ENCODE assay signal across 15 mouse cellular contexts in the genomic region with DNA sequence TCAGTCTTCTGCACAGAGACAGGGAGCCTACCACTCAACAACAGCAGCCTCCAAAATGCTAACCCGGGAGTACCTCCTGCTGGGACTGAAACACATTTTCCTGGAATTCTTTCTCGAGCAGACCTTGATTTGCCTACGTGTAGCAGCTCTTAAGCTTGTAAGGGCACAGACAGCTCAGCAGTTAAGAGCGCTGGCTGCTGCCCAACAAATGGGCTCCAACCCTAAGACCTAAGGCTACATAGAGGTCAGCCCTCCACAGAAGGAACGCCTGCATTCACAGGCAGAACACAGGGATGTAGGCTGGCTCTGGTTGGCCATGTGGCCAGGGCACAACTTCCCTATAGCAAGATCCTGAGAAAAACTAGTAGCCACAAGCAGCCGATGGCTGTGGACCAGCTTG. TPM values are rescaled to one million over a fixed set of nuclear protein-coding genes. Genes with fewer than 3 reads are reported as not detected.
DNase-seq lines count a peak whose midpoint lies in the region; ATAC-seq lines count a peak whose summit lies in the region.
"Had no signal": no experiment of that assay in that cellular context is flagged by ENCODE, and none has a peak within 500 bp of the region (broad histone marks: within the 10 kb centered on the region; RNA-seq: fewer than 3 reads in every experiment).

No protein-coding gene starts in this region.

- H3K4me3 ChIP-seq in midbrain, embryonic 11.5 days (ENCODE audit: low read depth, low read length), result no peak overlapping the region
- H3K4me3 ChIP-seq in midbrain, embryonic 13.5 days (replicated peaks), result no peak overlapping the region
- H3K4me3 ChIP-seq in kidney, embryonic 16.5 days (ENCODE audit: low read length), result no peak overlapping the region
- H3K4me3 ChIP-seq in stomach, embryonic 15.5 days (replicated peaks), result no peak overlapping the region
- H3K4me3 ChIP-seq: heart, embryonic 15.5 days; hindbrain, embryonic 15.5 days; liver, embryonic 15.5 days; megakaryocyte, embryonic 14.5 days had no signal

- ATAC-seq in midbrain, embryonic 11.5 days (ENCODE audit: low FRiP score), result no peak
- no peak for ATAC-seq in midbrain, embryonic 13.5 days
- ATAC-seq in kidney, embryonic 16.5 days (ENCODE audit: low FRiP score, low TSS enrichment), result no peak
- ATAC-seq in stomach, embryonic 15.5 days (ENCODE audit: insufficient read depth, low FRiP score, low read depth), result no peak

- H3K9me3 ChIP-seq in midbrain, embryonic 11.5 days (ENCODE audit: control insufficient read depth, low read length), result no peaks in the 10 kb centered on the region
- H3K9me3 ChIP-seq in midbrain, embryonic 13.5 days, result no peaks in the 10 kb centered on the region
- H3K9me3 ChIP-seq in kidney, embryonic 16.5 days (ENCODE audit: low read length), result no peaks in the 10 kb centered on the region
- H3K9me3 ChIP-seq in stomach, embryonic 15.5 days, result no peaks in the 10 kb centered on the region
- H3K9me3 ChIP-seq: heart, embryonic 15.5 days; hindbrain, embryonic 15.5 days; liver, embryonic 15.5 days had no signal

- H3K4me2 ChIP-seq in midbrain, embryonic 11.5 days, result no peak overlapping the region
- no peak overlapping the region for H3K4me2 ChIP-seq in midbrain, embryonic 13.5 days (replicated peaks)
- no peak overlapping the region for H3K4me2 ChIP-seq in kidney, embryonic 16.5 days (replicated peaks; ENCODE audit: low read depth, low read length)
- H3K4me2 ChIP-seq in stomach, embryonic 15.5 days, result no peak overlapping the region
- H3K4me2 ChIP-seq: heart, embryonic 15.5 days; hindbrain, embryonic 15.5 days; liver, embryonic 15.5 days had no signal

- H3K4me1 ChIP-seq in midbrain, embryonic 11.5 days (ENCODE audit: control insufficient read depth, insufficient read depth, low read length), result peaks cover 7% of the 10 kb centered on the region
- peaks cover 26% of the 10 kb centered on the region for H3K4me1 ChIP-seq in midbrain, embryonic 13.5 days (replicated peaks)
- H3K4me1 ChIP-seq in kidney, embryonic 16.5 days (ENCODE audit: insufficient read depth, low read length), result peaks cover 39% of the 10 kb centered on the region
- H3K4me1 ChIP-seq in stomach, embryonic 15.5 days, result peaks cover 31% of the 10 kb centered on the region

- H3K27me3 ChIP-seq in midbrain, embryonic 11.5 days (ENCODE audit: control insufficient read depth, insufficient read depth, low read length), result peaks cover 20% of the 10 kb centered on the region
- H3K27me3 ChIP-seq in midbrain, embryonic 13.5 days, result peaks cover 29% of the 10 kb centered on the region
- H3K27me3 ChIP-seq in kidney, embryonic 16.5 days (ENCODE audit: insufficient read depth, low read length), result no peaks in the 10 kb centered on the region
- no peaks in the 10 kb centered on the region for H3K27me3 ChIP-seq in stomach, embryonic 15.5 days (replicated peaks)

- peak; percentile 18 for DNase-seq in kidney, adult 18-20 months
- DNase-seq in kidney, postnatal 10 days, result no peak
- DNase-seq in midbrain, embryonic 11.5 days (ENCODE audit: low spot score, missing footprints), result peak; percentile 19
- DNase-seq in frontal cortex, postnatal 10 days (ENCODE audit: low spot score in 2 of 2), result no peak
- DNase-seq: adrenal gland, postnatal 14 days; cerebellum, adult 9-10 months; gastrocnemius, postnatal 36 days; thymus, postnatal 25 days had no signal

- no peaks in the 10 kb centered on the region for H3K36me3 ChIP-seq in midbrain, embryonic 11.5 days (ENCODE audit: control insufficient read depth, insufficient read depth, low read length)
- H3K36me3 ChIP-seq in midbrain, embryonic 13.5 days, result no peaks in the 10 kb centered on the region
- peaks cover 7% of the 10 kb centered on the region for H3K36me3 ChIP-seq in kidney, embryonic 16.5 days (ENCODE audit: insufficient read depth, low read length)
- H3K36me3 ChIP-seq in stomach, embryonic 15.5 days, result no peaks in the 10 kb centered on the region
- H3K36me3 ChIP-seq: heart, embryonic 15.5 days; hindbrain, embryonic 15.5 days; liver, embryonic 15.5 days had no signal

- H3K27ac ChIP-seq in midbrain, embryonic 11.5 days (ENCODE audit: low read depth, low read length), result no peak overlapping the region
- no peak overlapping the region for H3K27ac ChIP-seq in midbrain, embryonic 13.5 days
- peak overlapping the region; percentile 88 for H3K27ac ChIP-seq in kidney, embryonic 16.5 days (ENCODE audit: low read length)
- H3K27ac ChIP-seq in stomach, embryonic 15.5 days, result peak overlapping the region; percentile 75; the same call in 1 of the 2 replicates
- H3K27ac ChIP-seq: liver, embryonic 15.5 days had no signal

- H3K9ac ChIP-seq in midbrain, embryonic 11.5 days (ENCODE audit: low read length), result no peak overlapping the region
- no peak overlapping the region for H3K9ac ChIP-seq in midbrain, embryonic 13.5 days (replicated peaks)
- H3K9ac ChIP-seq in kidney, embryonic 16.5 days (replicated peaks; ENCODE audit: low read length), result no peak overlapping the region
- no peak overlapping the region for H3K9ac ChIP-seq in stomach, embryonic 15.5 days
- H3K9ac ChIP-seq: heart, embryonic 15.5 days; hindbrain, embryonic 15.5 days; liver, embryonic 15.5 days had no signal

- 76% methylated on average over 6 of the region's 6 CpGs for WGBS in midbrain, embryonic 11.5 days
- 84% methylated on average over 6 of the region's 6 CpGs for WGBS in midbrain, embryonic 13.5 days
- WGBS in kidney, embryonic 16.5 days, result 69% methylated on average over 6 of the region's 6 CpGs
- 59% methylated on average over 6 of the region's 6 CpGs for WGBS in stomach, embryonic 15.5 days

RNA-seq across cellular contexts. Expression of gene Wdr86, which starts 4.6 kb away (rescaled TPM):
- polyA plus RNA-seq in midbrain, embryonic 11.5 days (2014; fragmentation: Nextera tagmentation; extraction: Ambion mirVana), result 8.7 and 10.3 TPM in 2 replicates
- polyA plus RNA-seq in midbrain, embryonic 13.5 days (2015; fragmentation: Nextera tagmentation; extraction: Ambion mirVana), result 3.8 and 4.9 TPM in 2 replicates
- polyA plus RNA-seq in kidney, embryonic 16.5 days (2015; fragmentation: Nextera tagmentation; extraction: Ambion mirVana), result 35.4 and 35.9 TPM in 2 replicates
- polyA plus RNA-seq in stomach, embryonic 15.5 days (2015; fragmentation: Nextera tagmentation; extraction: Ambion mirVana), result 14.3 and 15.1 TPM in 2 replicates

RNA-seq across cellular contexts. Expression of gene Crygn, which starts 31.9 kb away (rescaled TPM):
- 0.68 and 1.2 TPM in 2 replicates for polyA plus RNA-seq in midbrain, embryonic 11.5 days (2014; fragmentation: Nextera tagmentation; extraction: Ambion mirVana)
- 0.53 TPM in 1 of 2 replicates, not detected in the other for polyA plus RNA-seq in midbrain, embryonic 13.5 days (2015; fragmentation: Nextera tagmentation; extraction: Ambion mirVana)
- 1.5 and 3.9 TPM in 2 replicates for polyA plus RNA-seq in kidney, embryonic 16.5 days (2015; fragmentation: Nextera tagmentation; extraction: Ambion mirVana)
- polyA plus RNA-seq in stomach, embryonic 15.5 days (2015; fragmentation: Nextera tagmentation; extraction: Ambion mirVana), result 1.6 and 1.7 TPM in 2 replicates
- polyA plus RNA-seq: liver, embryonic 15.5 days had no signal

RNA-seq across cellular contexts. Expression of gene Nub1, which starts 40.6 kb away (rescaled TPM):
- 36.8 and 38.8 TPM in 2 replicates for polyA plus RNA-seq in midbrain, embryonic 11.5 days (2014; fragmentation: Nextera tagmentation; extraction: Ambion mirVana)
- 41.2 and 42.8 TPM in 2 replicates for polyA plus RNA-seq in midbrain, embryonic 13.5 days (2015; fragmentation: Nextera tagmentation; extraction: Ambion mirVana)
- 39.9 and 43.3 TPM in 2 replicates for polyA plus RNA-seq in kidney, embryonic 16.5 days (2015; fragmentation: Nextera tagmentation; extraction: Ambion mirVana)
- polyA plus RNA-seq in stomach, embryonic 15.5 days (2015; fragmentation: Nextera tagmentation; extraction: Ambion mirVana), result 26.7 and 31.5 TPM in 2 replicates

Comparison
In these comparisons a context has a peak if more than half of its experiments do, and no peak if none do; other contexts are left out.
1. DNase-seq: peak in kidney, adult 18-20 months (single experiment) and midbrain, embryonic 11.5 days (single experiment); none in kidney, postnatal 10 days (single experiment) and frontal cortex, postnatal 10 days (0 of 2).
2. H3K27ac ChIP-seq: peak in kidney, embryonic 16.5 days (single experiment) and stomach, embryonic 15.5 days (single experiment); none in midbrain, embryonic 11.5 days (single experiment) and midbrain, embryonic 13.5 days (single experiment).